Mouse (Mus musculus): ENCODE measurements around the gene Ankrd35. TPM values are rescaled to one million over a fixed set of nuclear protein-coding genes. Genes with fewer than 3 reads are reported as not detected.
A peak's percentile ranks its signal among the peaks of the same experiment; 100 is the strongest.
"Not testable (repeated sequence)": the region's sequence is repeated elsewhere in the genome, so short reads cannot be mapped to it uniquely, and the experiment has no call there.

Gene Ankrd35
- polyA plus RNA-seq, 1 experiment from 2014 or later, result 1.3 TPM

DNA sequence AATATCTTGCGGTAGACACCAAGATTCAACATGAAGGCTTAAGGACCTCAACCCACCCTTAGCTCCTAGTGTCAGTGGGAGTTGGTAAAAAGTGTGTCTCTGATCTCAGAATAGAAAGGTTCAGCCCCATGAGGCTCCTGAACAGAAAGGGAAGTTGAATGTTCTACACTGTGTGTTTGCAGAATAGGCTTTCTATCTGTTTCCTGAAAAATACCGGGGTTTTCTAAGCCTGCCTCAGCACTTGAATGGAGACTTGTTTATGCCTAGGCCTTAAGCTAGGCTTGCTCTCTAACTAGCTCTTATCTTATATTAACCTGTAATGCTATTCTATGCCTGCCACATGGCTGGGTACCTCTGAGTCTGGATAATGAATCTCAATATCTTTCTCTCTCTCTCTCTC lies 9.0 kb upstream of the Ankrd35 start:
- TF ChIP-seq CTCF (IDR thresholded peaks at IDR 0.05; ENCODE audit: low read depth), result no peak
- WGBS, result 79% methylated on average over 2 of the region's 2 CpGs
- Histone ChIP-seq H3K4me3 (replicated peaks; ENCODE audit: low read depth, low read length) (no peak overlapping the region), H3K36me3 (ENCODE audit: insufficient read depth, low read length) (no peaks in the 10 kb centered on the region), H3K4me2 (ENCODE audit: low read length) (no peak overlapping the region), H3K27ac (no peak overlapping the region), H3K27me3 (ENCODE audit: insufficient read depth, low read length) (no peaks in the 10 kb centered on the region), H3K9ac (ENCODE audit: low read depth, low read length) (no peak overlapping the region), H3K9me3 (replicated peaks; ENCODE audit: low read length) (no peaks in the 10 kb centered on the region), H3K4me1 (replicated peaks; ENCODE audit: insufficient read depth, low read length) (0 out of 2 replicates have a peak, but pooled peaks cover 3% of the 10 kb centered on the region)
- no peak for ATAC-seq (replicated peaks; ENCODE audit: low FRiP score, low read depth)
- no peak for DNase-seq (ENCODE audit: low spot score)

DNA sequence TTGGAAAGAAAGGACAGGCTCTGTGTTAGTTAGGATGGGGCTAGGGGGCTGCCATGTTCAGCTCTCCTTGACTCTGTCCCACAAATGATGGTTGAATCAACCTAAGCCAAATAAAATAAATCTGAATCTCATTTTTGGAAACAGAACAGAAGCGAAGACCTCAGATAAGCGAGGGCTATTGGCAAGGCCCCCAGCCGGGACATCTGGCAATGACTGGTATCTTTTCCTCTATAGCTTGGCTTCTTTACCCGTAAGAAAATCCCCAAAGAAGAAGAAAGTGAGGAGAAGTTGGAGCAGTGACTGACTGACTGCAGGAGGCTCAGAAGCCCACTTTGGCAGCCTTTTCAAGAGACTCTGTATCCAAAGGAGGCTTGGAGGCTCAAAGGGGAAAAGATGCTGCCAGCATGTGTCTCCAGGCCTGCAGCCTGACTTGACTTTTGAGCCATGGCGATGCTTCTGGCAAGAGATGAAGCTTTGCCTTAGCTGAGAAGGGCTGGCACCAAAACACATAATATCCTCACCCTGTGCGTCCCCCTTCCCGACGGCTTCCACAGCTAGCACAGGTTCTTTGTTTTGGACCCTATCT lies 7.1 kb upstream of the Ankrd35 start:
- Histone ChIP-seq H3K27me3 (ENCODE audit: insufficient read depth, low read length) (no peaks in the 10 kb centered on the region), H3K36me3 (ENCODE audit: insufficient read depth, low read length) (no peaks in the 10 kb centered on the region), H3K4me3 (replicated peaks; ENCODE audit: low read depth, low read length) (no peak overlapping the region), H3K9ac (ENCODE audit: low read depth, low read length) (no peak overlapping the region), H3K4me2 (ENCODE audit: low read length) (peak overlapping the region; percentile 49; the same call in 1 of the 2 replicates), H3K9me3 (replicated peaks; ENCODE audit: low read length) (no peaks in the 10 kb centered on the region), H3K4me1 (replicated peaks; ENCODE audit: insufficient read depth, low read length) (0 out of 2 replicates have a peak, but pooled peaks cover 3% of the 10 kb centered on the region), H3K27ac (no peak overlapping the region)
- ATAC-seq (replicated peaks; ENCODE audit: low FRiP score, low read depth), result no peak
- TF ChIP-seq CTCF (IDR thresholded peaks at IDR 0.05; ENCODE audit: low read depth), result no peak
- DNase-seq (ENCODE audit: low spot score), result no peak
- 49% methylated on average over 8 of the region's 8 CpGs for WGBS

DNA sequence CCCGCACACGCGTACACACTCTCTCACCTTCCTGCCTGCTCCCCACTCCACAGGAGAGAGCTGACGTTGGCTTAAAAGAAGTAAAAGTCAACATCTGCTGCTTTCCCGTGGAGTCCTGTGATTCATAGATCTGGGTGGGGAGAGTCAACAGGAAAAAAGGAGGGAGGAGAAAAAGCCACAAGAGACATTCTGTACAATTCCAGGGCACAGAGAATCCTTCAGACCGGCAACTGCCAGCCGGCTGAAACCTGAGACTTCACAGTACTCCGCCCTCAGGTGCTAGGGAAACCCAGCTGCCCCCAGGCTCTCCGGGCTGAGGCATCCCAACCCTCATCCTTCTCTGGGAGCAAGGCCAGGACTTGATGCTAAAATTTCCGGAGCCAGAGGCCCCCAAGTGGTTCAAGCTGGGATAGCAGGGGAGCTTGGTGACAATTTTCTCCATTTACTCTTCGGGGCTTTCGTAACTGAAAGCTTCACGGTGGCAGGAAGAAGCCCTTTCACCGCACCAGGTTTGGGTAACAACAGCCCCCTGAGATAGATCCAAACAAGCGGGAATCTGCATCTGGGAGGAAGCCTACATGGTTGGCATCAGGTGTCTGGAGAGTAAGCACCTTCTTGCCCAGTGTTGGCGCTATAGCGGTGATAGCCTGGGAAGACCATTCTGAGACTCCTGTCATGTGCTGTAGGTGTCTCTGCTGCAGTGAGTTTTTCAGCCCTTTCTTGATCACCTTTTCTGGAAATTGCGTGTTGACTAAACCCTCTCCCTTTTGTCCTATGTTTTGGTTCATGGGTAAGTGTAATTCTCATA lies 6.3 kb upstream of the Ankrd35 start:
- 4% methylated on average over 18 of the region's 18 CpGs for WGBS
- Histone ChIP-seq H3K4me3 (replicated peaks; ENCODE audit: low read depth, low read length) (peak overlapping the region; percentile 11; the same call in 1 of the 2 replicates), H3K4me2 (ENCODE audit: low read length) (peak overlapping the region; percentile 49), H3K4me1 (replicated peaks; ENCODE audit: insufficient read depth, low read length) (0 out of 2 replicates have a peak, but pooled peaks cover 3% of the 10 kb centered on the region), H3K9ac (ENCODE audit: low read depth, low read length) (peak overlapping the region; percentile 28; the same call in 1 of the 2 replicates), H3K9me3 (replicated peaks; ENCODE audit: low read length) (no peaks in the 10 kb centered on the region), H3K27ac (no peak overlapping the region), H3K27me3 (ENCODE audit: insufficient read depth, low read length) (no peaks in the 10 kb centered on the region), H3K36me3 (ENCODE audit: insufficient read depth, low read length) (no peaks in the 10 kb centered on the region)
- ATAC-seq (replicated peaks; ENCODE audit: low FRiP score, low read depth) (peak; percentile 92), DNase-seq (ENCODE audit: low spot score) (peak; percentile 95)
- TF ChIP-seq CTCF (IDR thresholded peaks at IDR 0.05; ENCODE audit: low read depth), result peak; percentile 82

- not testable (repeated sequence) for H3K9ac ChIP-seq (ENCODE audit: low read depth, low read length); H3K9me3 ChIP-seq (replicated peaks; ENCODE audit: low read length); H3K36me3 ChIP-seq (ENCODE audit: insufficient read depth, low read length); H3K4me2 ChIP-seq (ENCODE audit: low read length); H3K4me3 ChIP-seq (replicated peaks; ENCODE audit: low read depth, low read length); ATAC-seq (replicated peaks; ENCODE audit: low FRiP score, low read depth); H3K27me3 ChIP-seq (ENCODE audit: insufficient read depth, low read length); H3K27ac ChIP-seq; H3K4me1 ChIP-seq (replicated peaks; ENCODE audit: insufficient read depth, low read length); DNase-seq (ENCODE audit: low spot score)
- 92% methylated on average over 7 of the region's 7 CpGs for WGBS
These were observed 4.1 kb upstream of the Ankrd35 start for GRCm38 (mm10) chr3:96665732-96666363.

DNA sequence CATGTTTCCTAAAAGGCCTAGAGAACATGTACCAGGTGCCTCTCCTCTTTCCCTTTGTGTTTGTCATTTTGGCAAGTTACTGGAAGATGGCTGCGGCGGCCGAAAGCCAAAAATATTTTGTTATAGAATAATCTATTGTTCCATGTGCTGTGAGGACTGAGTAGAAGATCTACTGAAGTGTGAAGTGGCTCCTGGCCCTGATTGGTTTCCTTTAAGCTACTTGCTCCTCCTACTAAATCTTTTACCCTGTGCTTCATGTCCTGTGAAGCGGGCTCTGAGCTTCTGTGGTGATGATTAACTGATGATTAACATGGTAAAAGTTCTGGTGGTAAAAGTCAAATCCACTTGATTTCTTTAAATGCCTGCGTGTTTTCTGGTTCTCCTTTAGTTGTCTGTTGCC lies 3.0 kb upstream of the Ankrd35 start:
- Histone ChIP-seq H3K36me3 (ENCODE audit: insufficient read depth, low read length) (no peaks in the 10 kb centered on the region), H3K9ac (ENCODE audit: low read depth, low read length) (no peak overlapping the region), H3K4me2 (ENCODE audit: low read length) (no peak overlapping the region), H3K9me3 (replicated peaks; ENCODE audit: low read length) (no peaks in the 10 kb centered on the region), H3K4me1 (replicated peaks; ENCODE audit: insufficient read depth, low read length) (0 out of 2 replicates have a peak, but pooled peaks cover 3% of the 10 kb centered on the region), H3K27me3 (ENCODE audit: insufficient read depth, low read length) (no peaks in the 10 kb centered on the region), H3K27ac (no peak overlapping the region), H3K4me3 (replicated peaks; ENCODE audit: low read depth, low read length) (no peak overlapping the region)
- no peak for TF ChIP-seq CTCF (IDR thresholded peaks at IDR 0.05; ENCODE audit: low read depth)
- 82% methylated on average over 5 of the region's 5 CpGs for WGBS
- DNase-seq (ENCODE audit: low spot score) (no peak), ATAC-seq (replicated peaks; ENCODE audit: low FRiP score, low read depth) (no peak)

DNA sequence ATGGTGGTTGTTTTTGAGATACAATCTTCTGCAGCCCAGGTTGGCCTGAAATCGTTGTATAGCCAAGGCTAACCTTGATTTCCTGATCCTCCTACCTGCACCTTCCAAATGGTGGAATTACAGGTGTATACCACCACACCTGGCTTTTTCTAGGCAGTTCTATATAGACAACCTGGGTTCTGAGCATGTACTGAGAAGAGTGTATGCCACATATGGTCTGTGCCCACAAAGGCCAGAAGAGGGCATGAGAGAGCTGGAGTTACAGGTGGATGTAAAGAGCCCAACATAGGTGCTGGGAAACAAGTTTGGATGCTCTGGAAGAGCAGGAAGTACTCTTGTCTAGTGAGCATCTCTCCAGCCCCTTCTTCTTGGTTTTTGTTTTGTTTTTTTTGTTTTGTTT lies 2.6 kb upstream of the Ankrd35 start:
- WGBS, result 52% methylated on average over 1 of the region's 1 CpGs
- 0 out of 2 replicates have a peak, but pooled peaks cover 3% of the 10 kb centered on the region for H3K4me1 ChIP-seq (replicated peaks; ENCODE audit: insufficient read depth, low read length)
- no peak overlapping the region for H3K4me3 ChIP-seq (replicated peaks; ENCODE audit: low read depth, low read length)
- H3K27ac ChIP-seq, result no peak overlapping the region
- H3K36me3 ChIP-seq (ENCODE audit: insufficient read depth, low read length), result no peaks in the 10 kb centered on the region
- H3K27me3 ChIP-seq (ENCODE audit: insufficient read depth, low read length), result no peaks in the 10 kb centered on the region
- H3K9me3 ChIP-seq (replicated peaks; ENCODE audit: low read length), result no peaks in the 10 kb centered on the region
- H3K4me2 ChIP-seq (ENCODE audit: low read length), result no peak overlapping the region
- ATAC-seq (replicated peaks; ENCODE audit: low FRiP score, low read depth), result no peak
- peak; percentile 45 for DNase-seq (ENCODE audit: low spot score)
- TF ChIP-seq CTCF (IDR thresholded peaks at IDR 0.05; ENCODE audit: low read depth), result peak; percentile 67
- no peak overlapping the region for H3K9ac ChIP-seq (ENCODE audit: low read depth, low read length)

All from kidney, postnatal 0 days (tissue).